In the genomic region with DNA sequence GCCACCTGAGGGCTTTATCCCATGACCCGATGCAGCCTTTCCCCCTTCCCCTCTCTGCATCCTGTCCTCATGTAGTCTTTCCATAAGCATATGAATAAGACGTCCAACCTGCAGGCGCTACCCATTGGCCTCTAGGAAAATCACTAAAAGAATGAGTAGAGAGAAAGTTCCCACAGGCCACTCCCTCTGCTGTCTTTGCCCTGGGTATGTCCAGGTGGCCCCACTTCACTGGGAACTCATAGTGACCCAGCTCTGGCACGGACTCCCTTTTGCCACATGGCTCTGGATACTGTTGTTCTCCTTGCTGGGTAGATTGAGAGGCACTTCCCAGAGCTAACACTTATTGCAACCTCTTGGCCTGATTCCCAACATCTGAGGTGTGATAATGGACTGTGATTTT, we compare ENCODE assay signal across 26 mouse cellular contexts. TPM values are rescaled to one million over a fixed set of nuclear protein-coding genes. Genes with fewer than 3 reads are reported as not detected.
A peak's percentile ranks its signal among the peaks of the same experiment; 100 is the strongest.
DNase-seq lines count a peak whose midpoint lies in the region; ATAC-seq and TF ChIP-seq lines count a peak whose summit lies in the region.
"Had no signal": no experiment of that assay in that cellular context is flagged by ENCODE, and none has a peak within 500 bp of the region (broad histone marks: within the 10 kb centered on the region; RNA-seq: fewer than 3 reads in every experiment).

No protein-coding gene starts in this region.

- H3K9me3 ChIP-seq in lung, postnatal 0 days (ENCODE audit: low read length) = no peaks in the 10 kb centered on the region
- no peaks in the 10 kb centered on the region for H3K9me3 ChIP-seq in forebrain, embryonic 11.5 days (ENCODE audit: control insufficient read depth, low read length)
- H3K9me3 ChIP-seq: embryonic facial prominence, embryonic 10.5 days; embryonic facial prominence, embryonic 12.5 days; forebrain, embryonic 12.5 days; G1E had no signal

- peak; percentile 91 for DNase-seq in heart, adult 11 months
- no peak for DNase-seq in heart, adult 18-20 months
- no peak for DNase-seq in left cerebral cortex, adult 2 months (ENCODE audit: extremely low spot score in 1 of 2, low spot score in 2 of 2)
- no peak for DNase-seq in left cerebral cortex, adult 18-20 months (ENCODE audit: low spot score in 2 of 2)
- DNase-seq in lung, postnatal 36 days = peak; percentile 24
- no peak for DNase-seq in lung, postnatal 0 days (ENCODE audit: low spot score)
- no peak for DNase-seq in forebrain, embryonic 11.5 days (ENCODE audit: low spot score)
- DNase-seq: adrenal gland, adult 8-10 months; adrenal gland, postnatal 14 days; adrenal gland, postnatal 36 days; B cell, adult 2 months; cerebellum, adult 11-12 months; cerebellum, adult 8-10 months; cerebellum, adult 9-11 months; cerebellum, postnatal 14 days; cerebellum, postnatal 36 days had no signal

- intact Hi-C loops in left cerebral cortex, adult 2 months (cut with DNase I) = no loop called here

- no peak overlapping the region for H3K9ac ChIP-seq in lung, postnatal 0 days (replicated peaks; ENCODE audit: low read depth)
- H3K9ac ChIP-seq in forebrain, embryonic 11.5 days (ENCODE audit: low read length) = no peak overlapping the region
- H3K9ac ChIP-seq: embryonic facial prominence, embryonic 12.5 days; forebrain, embryonic 12.5 days had no signal

- no peak overlapping the region for H3K4me2 ChIP-seq in lung, postnatal 0 days (replicated peaks; ENCODE audit: low read depth, low read length)
- H3K4me2 ChIP-seq in forebrain, embryonic 11.5 days (ENCODE audit: low read depth, low read length, severe bottlenecking) = no peak overlapping the region
- H3K4me2 ChIP-seq: embryonic facial prominence, embryonic 12.5 days; forebrain, embryonic 12.5 days had no signal

- TF ChIP-seq EP300 in lung, postnatal 0 days (IDR thresholded peaks at IDR 0.05) = no peak

- H3K4me1 ChIP-seq in lung, postnatal 0 days (ENCODE audit: insufficient read depth, low read depth, low read length) = no peaks in the 10 kb centered on the region
- no peaks in the 10 kb centered on the region; the same call in 1 of the 2 replicates for H3K4me1 ChIP-seq in cortical plate, adult 2 months (ENCODE audit: control insufficient read depth, insufficient read depth, low read length)
- peaks cover 4% of the 10 kb centered on the region; the same call in 1 of the 2 replicates for H3K4me1 ChIP-seq in forebrain, embryonic 11.5 days (replicated peaks; ENCODE audit: control insufficient read depth, insufficient read depth, low read length)

- TF ChIP-seq CTCF in left cerebral cortex, adult 2 months (IDR thresholded peaks at IDR 0.05) = no peak
- no peak for TF ChIP-seq CTCF in lung, postnatal 0 days (IDR thresholded peaks at IDR 0.05)
- TF ChIP-seq CTCF in cortical plate, adult 2 months (IDR thresholded peaks at IDR 0.05; ENCODE audit: extremely low read depth, insufficient read depth, low read length) = no peak

- no peaks in the 10 kb centered on the region for H3K36me3 ChIP-seq in lung, postnatal 0 days (ENCODE audit: insufficient read depth, low read length)
- no peaks in the 10 kb centered on the region for H3K36me3 ChIP-seq in forebrain, embryonic 11.5 days (ENCODE audit: control insufficient read depth, insufficient read depth, low read length)
- H3K36me3 ChIP-seq: embryonic facial prominence, embryonic 10.5 days; embryonic facial prominence, embryonic 12.5 days; forebrain, embryonic 12.5 days; G1E had no signal

- no peak for ATAC-seq in lung, postnatal 0 days
- ATAC-seq in forebrain, embryonic 11.5 days (replicated peaks; ENCODE audit: low FRiP score) = no peak
- ATAC-seq: CD4-positive, CD25-positive, alpha-beta regulatory T cell, adult 4 months; forebrain, embryonic 14.5 days; forebrain, embryonic 16.5 days had no signal

- peaks cover 25% of the 10 kb centered on the region; the same call in 1 of the 2 replicates for H3K27me3 ChIP-seq in lung, postnatal 0 days (replicated peaks; ENCODE audit: insufficient read depth, low read length)
- H3K27me3 ChIP-seq in forebrain, embryonic 11.5 days (ENCODE audit: control insufficient read depth, insufficient read depth, low read length) = peaks cover 23% of the 10 kb centered on the region

- 76% methylated on average over 4 of the region's 4 CpGs for WGBS in lung, postnatal 0 days
- 86% methylated on average over 4 of the region's 4 CpGs for WGBS in forebrain, embryonic 11.5 days

- no peak overlapping the region for H3K4me3 ChIP-seq in left cerebral cortex, adult 2 months
- H3K4me3 ChIP-seq in lung, postnatal 0 days (ENCODE audit: low read depth, low read length) = no peak overlapping the region
- peak overlapping the region; percentile 37; the same call in 1 of the 2 replicates for H3K4me3 ChIP-seq in cortical plate, adult 2 months (ENCODE audit: insufficient read depth, low read length)
- H3K4me3 ChIP-seq in forebrain, embryonic 11.5 days (ENCODE audit: low read depth, low read length) = no peak overlapping the region
- H3K4me3 ChIP-seq: embryonic facial prominence, embryonic 10.5 days; embryonic facial prominence, embryonic 12.5 days; forebrain, embryonic 12.5 days had no signal

- peak overlapping the region; percentile 57 for H3K27ac ChIP-seq in left cerebral cortex, adult 2 months
- no peak overlapping the region for H3K27ac ChIP-seq in lung, postnatal 0 days (ENCODE audit: low read length)
- no peak overlapping the region for H3K27ac ChIP-seq in cortical plate, adult 2 months (ENCODE audit: insufficient read depth, low read length)
- no peak overlapping the region for H3K27ac ChIP-seq in forebrain, embryonic 11.5 days (ENCODE audit: low read depth, low read length)
- H3K27ac ChIP-seq: embryonic facial prominence, embryonic 10.5 days; embryonic facial prominence, embryonic 12.5 days; forebrain, embryonic 12.5 days had no signal

- TF ChIP-seq POLR2A in cortical plate, adult 2 months (IDR thresholded peaks at IDR 0.05; ENCODE audit: extremely low read depth, insufficient read depth, low read length) = no peak

RNA-seq across cellular contexts. Expression of gene Ntsr2, which starts 2.4 kb away (rescaled TPM):
- 1 to 10 TPM; 7.2 to 7.9 TPM for total RNA-seq in heart, adult 18-20 months (2021)
- 100 to 1,000 TPM; 135 to 155 TPM for total RNA-seq in left cerebral cortex, adult 2 months (2021)
- 100 to 1,000 TPM; 120 to 126 TPM for total RNA-seq in left cerebral cortex, adult 18-20 months (2021)
- polyA plus RNA-seq in lung, postnatal 0 days (2015; fragmentation: Nextera tagmentation; extraction: Ambion mirVana) = 0.39 and 0.48 TPM in 2 replicates
- 316 and 321 TPM in 2 replicates for polyA plus RNA-seq in cortical plate, adult 2 months (2012; rRNA removed)
- polyA plus RNA-seq in forebrain, embryonic 11.5 days (2014; fragmentation: Nextera tagmentation; extraction: Ambion mirVana) = not detected in 2 replicates
- total RNA-seq: adrenal gland, postnatal 14 days; CH12.LX; common myeloid progenitor, adult 5-6 weeks had no signal
- polyA plus RNA-seq: CD4-positive, CD25-positive, alpha-beta regulatory T cell, adult 4 months; embryonic facial prominence, embryonic 10.5 days; G1E had no signal

RNA-seq across cellular contexts. Expression of gene Lpin1, which starts 44.8 kb away (rescaled TPM):
- total RNA-seq in heart, adult 18-20 months (2021) = 100 to 1,000 TPM; 161 to 165 TPM
- 10 to 100 TPM; 21.6 to 26.6 TPM for total RNA-seq in left cerebral cortex, adult 2 months (2021)
- 10 to 100 TPM; 23.3 to 30.5 TPM for total RNA-seq in left cerebral cortex, adult 18-20 months (2021)
- polyA plus RNA-seq in lung, postnatal 0 days (2015; fragmentation: Nextera tagmentation; extraction: Ambion mirVana) = 7.3 and 9.0 TPM in 2 replicates
- 18.1 and 18.9 TPM in 2 replicates for polyA plus RNA-seq in cortical plate, adult 2 months (2012; rRNA removed)
- 6.6 and 7.3 TPM in 2 replicates for polyA plus RNA-seq in forebrain, embryonic 11.5 days (2014; fragmentation: Nextera tagmentation; extraction: Ambion mirVana)

Comparison
In these comparisons a context has a peak if more than half of its experiments do, and no peak if none do; other contexts are left out.
1. DNase-seq: peak in heart, adult 11 months (single experiment) and lung, postnatal 36 days (single experiment); none in heart, adult 18-20 months (0 of 2), left cerebral cortex, adult 2 months (0 of 2), left cerebral cortex, adult 18-20 months (0 of 2), lung, postnatal 0 days (single experiment) and forebrain, embryonic 11.5 days (single experiment).
2. RNA of gene Ntsr2, which starts 2.4 kb away (total RNA-seq): 135 to 155 TPM in left cerebral cortex, adult 2 months and 120 to 126 TPM in left cerebral cortex, adult 18-20 months; 7.2 to 7.9 TPM in heart, adult 18-20 months; every median in the first group is over 10 times any median in the second.
3. RNA of gene Lpin1, which starts 44.8 kb away (total RNA-seq): 161 to 165 TPM in heart, adult 18-20 months; 23.3 to 30.5 TPM in left cerebral cortex, adult 18-20 months and 21.6 to 26.6 TPM in left cerebral cortex, adult 2 months; every median in the first group is over 4 times any median in the second.